Mouse (Mus musculus): ENCODE results near the gene Anapc15-ps. TPM values are rescaled to one million over a fixed set of nuclear protein-coding genes. Genes with fewer than 3 reads are reported as not detected.

Anapc15-ps gene
- total and polyA plus RNA-seq, 2 experiments from 2014 or later, result not detected

- no peaks in the 10 kb centered on the region for H3K27me3 ChIP-seq (ENCODE audit: control insufficient read depth, insufficient read depth, low read length)
- H3K4me3 ChIP-seq (ENCODE audit: low read depth, low read length), result no peak overlapping the region
- no peaks in the 10 kb centered on the region for H3K9me3 ChIP-seq (replicated peaks; ENCODE audit: control insufficient read depth, low read length)
- no peak overlapping the region for H3K9ac ChIP-seq (replicated peaks; ENCODE audit: low read depth, low read length)
- H3K36me3 ChIP-seq (replicated peaks; ENCODE audit: control insufficient read depth, insufficient read depth, low read length), result no peaks in the 10 kb centered on the region
- H3K27ac ChIP-seq (ENCODE audit: low read depth), result no peak overlapping the region
- WGBS, result 90% methylated on average over 16 of the region's 16 CpGs
- DNase-seq (ENCODE audit: low spot score) (no peak), ATAC-seq (ENCODE audit: insufficient read depth, low read depth) (no peak)
- H3K4me2 ChIP-seq (ENCODE audit: low read depth, low read length), result no peak overlapping the region
- TF ChIP-seq EP300 (IDR thresholded peaks at IDR 0.05; ENCODE audit: low read depth) (no peak), CTCF (IDR thresholded peaks at IDR 0.05; ENCODE audit: low read depth) (no peak)
- H3K4me1 ChIP-seq (ENCODE audit: control insufficient read depth, insufficient read depth), result no peaks in the 10 kb centered on the region
Measured at GRCm38 (mm10) chr10:95717106-95717680, 43.9 kb upstream of the Anapc15-ps start.

GRCm38 (mm10) chr10:95715687-95716086 lies 42.4 kb upstream of the Anapc15-ps start:
- Histone ChIP-seq H3K9ac (replicated peaks; ENCODE audit: low read depth, low read length) (no peak overlapping the region), H3K4me2 (ENCODE audit: low read depth, low read length) (no peak overlapping the region), H3K27ac (ENCODE audit: low read depth) (no peak overlapping the region), H3K4me1 (ENCODE audit: control insufficient read depth, insufficient read depth) (no peaks in the 10 kb centered on the region), H3K27me3 (ENCODE audit: control insufficient read depth, insufficient read depth, low read length) (no peaks in the 10 kb centered on the region), H3K36me3 (replicated peaks; ENCODE audit: control insufficient read depth, insufficient read depth, low read length) (no peaks in the 10 kb centered on the region), H3K9me3 (replicated peaks; ENCODE audit: control insufficient read depth, low read length) (no peaks in the 10 kb centered on the region), H3K4me3 (ENCODE audit: low read depth, low read length) (no peak overlapping the region)
- DNase-seq (ENCODE audit: low spot score) (no peak), ATAC-seq (ENCODE audit: insufficient read depth, low read depth) (no peak)
- no peak for TF ChIP-seq CTCF (IDR thresholded peaks at IDR 0.05; ENCODE audit: low read depth)
- TF ChIP-seq EP300 (IDR thresholded peaks at IDR 0.05; ENCODE audit: low read depth), result no peak
- 67% methylated on average over 6 of the region's 6 CpGs for WGBS

DNA sequence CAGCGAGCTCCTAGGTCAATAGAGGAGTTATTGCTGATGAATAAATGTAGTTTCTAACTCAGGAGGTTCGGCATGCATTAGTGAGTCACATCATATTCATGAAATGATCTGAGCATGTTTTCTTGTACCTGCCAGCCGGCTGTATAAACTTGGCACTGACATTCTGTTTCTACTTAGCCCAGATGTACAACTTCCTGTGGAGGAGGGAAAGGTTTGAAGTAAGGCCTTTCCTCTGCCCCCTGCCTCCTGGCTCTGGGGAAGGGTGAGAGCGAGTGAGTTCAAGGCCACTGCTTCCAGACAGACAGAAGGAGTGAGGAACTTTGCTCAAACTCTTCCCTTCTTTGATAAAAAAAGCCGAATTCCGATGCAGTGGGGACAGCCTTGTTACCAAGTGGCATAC lies 39.0 kb upstream of the Anapc15-ps start:
- TF ChIP-seq EP300 (IDR thresholded peaks at IDR 0.05; ENCODE audit: low read depth), result no peak
- TF ChIP-seq CTCF (IDR thresholded peaks at IDR 0.05; ENCODE audit: low read depth), result no peak
- no peak for ATAC-seq (ENCODE audit: insufficient read depth, low read depth)
- Histone ChIP-seq H3K4me1 (ENCODE audit: control insufficient read depth, insufficient read depth) (peaks cover 20% of the 10 kb centered on the region; the same call in 1 of the 2 replicates), H3K27ac (ENCODE audit: low read depth) (no peak overlapping the region), H3K9ac (replicated peaks; ENCODE audit: low read depth, low read length) (no peak overlapping the region), H3K36me3 (replicated peaks; ENCODE audit: control insufficient read depth, insufficient read depth, low read length) (no peaks in the 10 kb centered on the region), H3K4me2 (ENCODE audit: low read depth, low read length) (no peak overlapping the region), H3K27me3 (ENCODE audit: control insufficient read depth, insufficient read depth, low read length) (no peaks in the 10 kb centered on the region), H3K9me3 (replicated peaks; ENCODE audit: control insufficient read depth, low read length) (no peaks in the 10 kb centered on the region), H3K4me3 (ENCODE audit: low read depth, low read length) (no peak overlapping the region)
- no peak for DNase-seq (ENCODE audit: low spot score)
- 63% methylated on average over 6 of the region's 6 CpGs for WGBS

DNA sequence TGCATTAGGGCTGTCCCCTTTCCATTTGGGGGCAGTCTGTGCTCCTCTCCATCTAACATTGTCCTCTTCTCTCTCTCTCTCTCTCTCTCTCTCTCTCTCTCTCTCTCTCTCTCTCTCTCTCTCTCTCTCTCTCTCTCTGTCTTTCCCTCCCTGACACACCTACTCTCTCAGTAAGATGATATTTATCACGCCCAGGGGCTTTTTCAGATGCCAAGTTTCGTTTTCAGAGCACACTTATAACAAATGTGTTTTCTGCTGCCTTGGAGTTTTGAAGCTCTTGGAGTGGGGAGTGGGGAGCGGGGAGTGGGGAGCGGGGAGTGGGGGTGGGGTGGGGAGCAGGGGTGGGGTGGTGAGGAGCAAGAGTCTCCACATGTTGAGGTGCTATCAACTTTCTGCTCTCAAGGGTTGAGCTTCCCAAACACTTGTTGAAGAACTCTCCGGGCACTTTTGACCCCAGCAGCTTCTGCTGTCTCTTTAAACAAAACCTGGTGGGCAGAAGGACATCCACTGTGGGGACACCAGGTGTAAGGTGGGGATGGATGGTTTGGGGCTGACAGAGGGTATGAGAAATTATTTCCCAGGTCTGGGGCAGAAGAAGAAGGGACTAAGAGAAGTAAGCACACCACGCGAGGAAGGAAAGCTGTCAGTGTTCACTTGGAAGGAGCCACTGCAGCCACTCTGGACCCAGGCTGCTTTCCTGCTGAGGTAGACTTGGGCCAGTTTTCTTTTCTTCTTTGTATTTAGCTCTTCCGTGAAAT lies 36.8 kb upstream of the Anapc15-ps start:
- WGBS, result 78% methylated on average over 8 of the region's 8 CpGs
- no peaks in the 10 kb centered on the region for H3K36me3 ChIP-seq (replicated peaks; ENCODE audit: control insufficient read depth, insufficient read depth, low read length)
- ATAC-seq (ENCODE audit: insufficient read depth, low read depth) (no peak), DNase-seq (ENCODE audit: low spot score) (no peak)
- no peaks in the 10 kb centered on the region for H3K9me3 ChIP-seq (replicated peaks; ENCODE audit: control insufficient read depth, low read length)
- no peaks in the 10 kb centered on the region for H3K27me3 ChIP-seq (ENCODE audit: control insufficient read depth, insufficient read depth, low read length)
- no peak overlapping the region for H3K27ac ChIP-seq (ENCODE audit: low read depth)
- H3K4me3 ChIP-seq (ENCODE audit: low read depth, low read length), result no peak overlapping the region
- no peak overlapping the region for H3K4me2 ChIP-seq (ENCODE audit: low read depth, low read length)
- no peak for TF ChIP-seq EP300 (IDR thresholded peaks at IDR 0.05; ENCODE audit: low read depth)
- H3K9ac ChIP-seq (replicated peaks; ENCODE audit: low read depth, low read length), result no peak overlapping the region
- peaks cover 20% of the 10 kb centered on the region; the same call in 1 of the 2 replicates for H3K4me1 ChIP-seq (ENCODE audit: control insufficient read depth, insufficient read depth)

DNA sequence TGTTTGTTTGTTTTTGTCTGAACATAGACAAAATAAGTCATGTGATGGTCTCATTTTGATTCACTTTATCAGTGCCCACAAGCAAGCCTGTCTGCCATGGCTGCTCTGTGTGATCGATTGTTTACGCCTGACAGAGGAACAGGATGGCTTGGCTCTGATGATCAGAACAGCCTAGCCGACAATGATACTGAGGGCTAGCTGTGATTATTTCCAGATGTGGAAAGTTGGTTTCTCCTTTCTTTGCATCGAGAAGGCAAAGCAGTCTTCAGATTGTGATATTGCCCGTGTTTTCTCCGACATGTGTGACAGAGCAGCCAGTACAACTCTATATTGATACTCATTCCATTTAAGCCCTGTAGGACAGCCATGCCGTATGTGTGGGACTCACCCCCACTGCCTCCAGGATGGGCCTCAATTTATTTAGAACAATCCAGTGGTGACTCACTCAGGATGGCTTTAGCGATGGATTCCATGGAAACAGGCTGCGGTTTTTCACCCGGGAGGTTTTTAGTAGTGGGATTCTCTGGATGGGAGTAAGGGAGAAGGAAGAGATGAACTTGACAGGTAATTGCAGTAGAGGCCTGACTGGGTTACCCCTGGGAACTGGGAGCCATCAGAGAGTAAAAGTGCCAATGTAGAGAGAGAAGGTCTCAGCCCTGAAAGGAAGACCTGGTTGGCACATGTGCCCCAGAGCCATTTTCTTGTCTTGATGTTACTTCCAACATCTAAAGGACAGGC lies 36.1 kb upstream of the Anapc15-ps start:
- 73% methylated on average over 10 of the region's 10 CpGs for WGBS
- Histone ChIP-seq H3K27ac (ENCODE audit: low read depth) (no peak overlapping the region), H3K4me3 (ENCODE audit: low read depth, low read length) (no peak overlapping the region), H3K27me3 (ENCODE audit: control insufficient read depth, insufficient read depth, low read length) (no peaks in the 10 kb centered on the region), H3K4me2 (ENCODE audit: low read depth, low read length) (no peak overlapping the region), H3K9ac (replicated peaks; ENCODE audit: low read depth, low read length) (no peak overlapping the region), H3K36me3 (replicated peaks; ENCODE audit: control insufficient read depth, insufficient read depth, low read length) (no peaks in the 10 kb centered on the region), H3K4me1 (ENCODE audit: control insufficient read depth, insufficient read depth) (peaks cover 20% of the 10 kb centered on the region; the same call in 1 of the 2 replicates), H3K9me3 (replicated peaks; ENCODE audit: control insufficient read depth, low read length) (no peaks in the 10 kb centered on the region)
- TF ChIP-seq EP300 (IDR thresholded peaks at IDR 0.05; ENCODE audit: low read depth), result no peak
- no peak for TF ChIP-seq CTCF (IDR thresholded peaks at IDR 0.05; ENCODE audit: low read depth)
- ATAC-seq (ENCODE audit: insufficient read depth, low read depth) (no peak), DNase-seq (ENCODE audit: low spot score) (no peak)

All from heart, postnatal 0 days (tissue).